Mouse (Mus musculus): ENCODE results near the gene Aoah.

- no peak for TF ChIP-seq MAX (IDR thresholded peaks at IDR 0.05)
- TF ChIP-seq CTCF (IDR thresholded peaks at IDR 0.05; ENCODE audit: control insufficient read depth, insufficient read depth, insufficient read length) = no peak
- no peak for TF ChIP-seq CEBPB (IDR thresholded peaks at IDR 0.05; ENCODE audit: low read depth)
Observed at GRCm38 (mm10) chr13:21005642-21006320, 211.9 kb downstream of the Aoah start.

All from C2C12 (cell line).